Mouse (Mus musculus) left cerebral cortex, adult 2 months (tissue): ENCODE data around the gene Ramp3. TPM values are rescaled to one million over a fixed set of nuclear protein-coding genes. Genes with fewer than 3 reads are reported as not detected.

Experiments
- DNase-seq, 2 experiments: peaks; one replicate each; pipeline ENCODE4 v3.0.0; 2021 to 2022; ENCODE audit warnings: low spot score in 2 of 2, mixed read lengths in 1 of 2; ENCODE audit errors: extremely low spot score in 1 of 2
- H3K27ac ChIP-seq: fragments of 200-600 bp; 2 replicates; pipeline ENCODE4 v1.8.1; 2022
- H3K4me3 ChIP-seq: fragments of 200-600 bp; 2 replicates; pipeline ENCODE4 v1.8.1; 2022
- CTCF ChIP-seq: fragments of 200-600 bp; IDR thresholded peaks from 2 replicates; pipeline ENCODE4 v1.8.1; 2022; ENCODE audit warnings: antibody characterized with exemption, mild to moderate bottlenecking, moderate library complexity
- intact Hi-C: fragments of 180-260 bp; cut with DNase I; formaldehyde crosslinking; loops from one replicate; pipeline ENCODE4 v1.15.1; 2025
- total RNA-seq, 2 experiments: library from RNA; stranded (reverse); gene quantifications; 2 replicates each; pipeline ENCODE4 v1.2.3; 2021

The Ramp3 gene
- total RNA-seq, 2 experiments from 2014 or later, result 13.0 to 13.5 TPM

DNA sequence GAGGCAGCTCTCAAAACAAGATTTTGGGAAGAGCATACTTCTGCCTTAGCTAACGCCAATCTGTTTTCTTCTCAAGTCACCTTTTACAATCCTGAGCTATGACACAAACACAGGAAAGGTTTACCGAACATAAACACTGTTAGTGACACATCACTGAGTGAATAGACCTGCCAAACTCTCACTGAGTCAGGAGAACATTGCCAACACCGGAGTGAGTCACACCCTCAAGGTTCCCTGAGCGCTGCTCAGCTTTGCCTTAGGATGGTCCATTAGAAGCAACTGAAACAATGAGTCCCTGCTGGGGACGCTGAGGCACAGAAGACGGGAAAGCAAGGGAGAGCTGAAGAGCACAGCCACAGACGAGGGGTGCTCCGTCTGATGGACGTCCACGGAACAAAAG, 40.0 kb downstream of the Ramp3 start:
- intact Hi-C loops, result no loop called here
- Histone ChIP-seq H3K4me3 (no peak overlapping the region), H3K27ac (no peak overlapping the region)
- DNase-seq, result no peak
- no peak for TF ChIP-seq CTCF

DNA sequence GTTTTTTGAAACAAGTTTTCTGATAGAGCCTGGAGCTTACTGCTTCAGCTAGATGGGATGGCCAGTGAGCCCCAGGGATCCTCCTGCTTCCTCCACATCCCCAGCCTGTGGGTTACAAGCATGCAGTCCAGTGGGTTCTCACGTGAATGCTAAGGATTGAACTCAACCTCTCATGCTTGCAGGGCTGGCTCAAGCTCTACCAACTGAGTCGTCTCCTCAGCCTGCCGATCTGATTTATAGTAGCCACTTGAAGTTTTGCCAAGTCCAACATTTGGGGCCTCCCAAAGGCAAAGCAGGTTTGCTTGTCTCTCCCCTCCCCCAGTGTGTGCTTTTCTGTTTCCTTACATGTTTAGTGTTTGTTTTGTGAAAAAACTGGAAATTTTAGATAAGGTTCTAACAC, 43.9 kb downstream of the Ramp3 start:
- intact Hi-C loops, result no loop called here
- H3K27ac ChIP-seq, result no peak overlapping the region
- no peak for TF ChIP-seq CTCF
- H3K4me3 ChIP-seq, result no peak overlapping the region
- DNase-seq, result no peak

DNA sequence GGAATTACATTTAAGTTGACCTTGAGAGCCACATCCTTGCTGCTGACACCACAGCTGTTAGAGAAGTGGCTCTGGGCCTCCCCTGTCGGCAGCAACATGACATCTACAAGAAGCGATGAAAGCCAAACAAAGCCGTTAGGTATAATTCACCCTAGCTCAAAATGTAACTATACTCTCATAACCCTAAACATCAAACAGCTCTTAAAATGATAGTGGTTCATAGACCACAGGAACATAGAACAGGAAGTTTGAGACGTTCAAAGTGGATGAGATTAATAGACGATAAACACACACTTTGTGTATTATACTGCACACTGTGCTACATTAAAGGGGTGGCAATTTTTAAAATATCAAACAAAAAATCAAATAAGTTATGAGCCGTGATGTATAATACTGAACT, 46.5 kb downstream of the Ramp3 start:
- intact Hi-C loops, result no loop called here
- Histone ChIP-seq H3K27ac (no peak overlapping the region), H3K4me3 (no peak overlapping the region)
- DNase-seq, result no peak
- no peak for TF ChIP-seq CTCF

DNA sequence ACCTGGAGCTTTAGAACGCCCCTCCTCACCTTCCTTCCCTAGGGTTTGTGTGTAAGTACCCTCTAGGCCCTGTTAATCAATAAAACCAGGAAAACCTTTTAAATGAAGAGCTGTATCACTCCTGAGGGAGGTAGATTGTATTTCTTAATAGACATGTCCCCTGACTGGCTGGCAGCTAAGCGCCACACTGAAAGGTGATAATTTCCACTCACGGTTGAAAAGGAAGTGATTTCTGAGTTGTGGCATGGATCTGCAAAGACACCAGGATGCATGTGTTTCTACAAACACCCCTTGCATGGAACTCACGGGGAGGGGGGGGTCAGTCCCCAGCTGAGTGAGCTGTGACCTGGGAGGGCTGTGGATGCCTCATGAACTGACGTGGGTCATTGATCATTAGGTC, 47.2 kb downstream of the Ramp3 start:
- no peak overlapping the region; the same call in 1 of the 2 replicates for H3K27ac ChIP-seq
- intact Hi-C loops, result no loop called here
- no peak for DNase-seq
- no peak overlapping the region for H3K4me3 ChIP-seq
- TF ChIP-seq CTCF, result no peak

DNA sequence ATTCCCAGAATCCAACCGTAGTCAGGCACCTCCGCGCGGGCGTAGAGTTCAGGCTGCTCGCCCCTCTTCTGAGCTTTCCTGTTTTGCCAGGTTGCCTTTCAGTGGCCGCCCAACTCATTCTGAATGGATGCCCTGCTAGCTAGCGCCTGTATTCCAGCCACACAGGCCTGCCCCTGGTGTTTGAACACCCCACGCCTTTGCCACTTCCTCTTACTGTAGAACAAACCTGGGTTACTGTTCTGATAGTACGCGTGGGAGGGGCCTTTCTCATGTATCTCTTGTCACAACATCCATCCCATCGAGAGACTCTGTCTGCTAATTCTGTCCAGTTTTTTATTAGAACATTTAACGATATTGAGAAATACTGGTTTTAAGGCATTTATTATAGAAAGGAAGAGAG, 48.5 kb downstream of the Ramp3 start:
- H3K4me3 ChIP-seq, result no peak overlapping the region
- no peak for DNase-seq
- intact Hi-C loops, result no loop called here
- no peak for TF ChIP-seq CTCF
- no peak overlapping the region for H3K27ac ChIP-seq

DNA sequence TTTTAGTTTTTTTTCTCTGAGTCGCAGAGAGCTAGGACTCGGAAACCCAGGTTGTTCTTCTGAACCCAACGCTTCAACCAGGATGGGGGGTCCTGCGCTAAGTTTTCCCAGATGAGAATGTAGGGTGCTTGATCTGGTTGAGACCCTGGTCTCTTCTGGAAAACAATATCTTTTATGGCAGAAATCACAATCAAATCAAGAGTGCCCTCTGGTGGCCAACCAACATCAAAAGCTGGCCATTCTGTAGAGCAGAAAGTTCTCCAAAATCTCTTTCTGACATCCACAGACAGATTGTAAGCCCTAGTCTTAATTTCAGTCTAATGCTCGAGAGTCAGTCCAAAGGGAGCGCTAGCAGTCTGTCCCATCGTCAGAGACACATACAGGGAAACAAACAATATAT, 50.1 kb downstream of the Ramp3 start:
- DNase-seq, result no peak
- Histone ChIP-seq H3K27ac (no peak overlapping the region), H3K4me3 (no peak overlapping the region)
- intact Hi-C loops, result no loop called here
- TF ChIP-seq CTCF, result peak; percentile 10

DNA sequence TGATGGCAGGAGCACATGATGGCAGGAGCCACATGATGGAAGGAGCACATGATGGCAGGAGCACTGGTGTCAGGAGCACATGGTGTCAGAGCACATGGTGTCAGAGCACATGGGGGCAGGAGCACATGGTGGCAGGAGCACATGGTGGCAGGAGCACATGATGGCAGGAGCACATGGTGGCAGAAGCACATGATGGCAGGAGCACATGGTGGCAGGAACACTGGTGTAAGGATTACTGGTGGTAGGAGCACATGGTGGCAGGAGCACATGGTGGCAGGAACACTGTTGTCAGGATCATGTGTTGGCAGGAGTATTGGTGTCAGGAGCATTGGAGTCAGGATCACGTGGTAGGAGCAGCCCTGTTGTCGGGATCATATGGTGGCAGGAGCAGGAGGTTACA, 52.1 kb downstream of the Ramp3 start:
- no peak for DNase-seq
- H3K4me3 ChIP-seq, result no peak overlapping the region
- intact Hi-C loops, result no loop called here
- H3K27ac ChIP-seq, result no peak overlapping the region
- no peak for TF ChIP-seq CTCF

DNA sequence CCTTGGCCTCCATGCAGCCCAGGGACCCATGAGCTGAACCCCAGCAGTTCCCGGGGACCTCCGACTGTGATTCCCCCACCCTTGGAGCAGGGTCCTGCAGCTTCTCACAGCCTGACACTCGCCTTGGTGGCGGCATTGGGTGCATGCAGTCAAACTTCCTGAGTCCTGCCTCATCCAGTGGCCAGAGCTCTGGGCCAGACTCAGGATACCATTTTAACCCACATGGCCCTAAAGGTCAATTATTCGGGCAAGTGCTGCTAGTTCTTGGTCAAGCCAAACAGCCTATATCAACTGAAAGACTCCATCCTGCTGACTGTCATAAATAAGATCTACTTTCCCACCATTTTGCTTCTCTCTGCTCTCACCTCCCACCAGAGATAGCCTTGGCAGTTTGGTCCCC, 62.4 kb downstream of the Ramp3 start:
- intact Hi-C loops, result no loop called here
- H3K4me3 ChIP-seq, result no peak overlapping the region
- H3K27ac ChIP-seq, result no peak overlapping the region
- no peak for TF ChIP-seq CTCF
- DNase-seq, result no peak

DNA sequence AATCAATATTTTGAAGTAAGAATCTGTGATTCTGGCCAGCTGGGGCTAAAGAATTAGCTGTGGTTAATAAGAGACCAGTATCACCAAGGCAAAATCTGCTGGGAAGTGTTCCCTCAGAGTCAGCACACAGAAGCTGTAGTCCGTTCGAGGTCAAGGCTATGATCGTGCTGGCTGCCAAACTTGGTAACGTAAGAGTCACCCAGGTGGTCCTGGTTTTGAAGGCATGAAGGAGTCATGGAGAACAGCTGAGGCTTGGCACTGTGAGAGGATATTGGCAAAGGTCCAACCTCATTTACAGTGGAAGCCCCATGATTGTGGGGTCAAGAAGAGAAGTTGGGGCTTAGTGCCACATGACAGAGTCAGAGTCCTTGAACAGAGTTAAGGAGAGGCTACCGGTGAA, 68.6 kb downstream of the Ramp3 start:
- intact Hi-C loops, result no loop called here
- DNase-seq, result no peak
- Histone ChIP-seq H3K27ac (no peak overlapping the region), H3K4me3 (no peak overlapping the region)
- no peak for TF ChIP-seq CTCF

Other genes starting within 250 kb of the Ramp3 start
- 1,000 to 10,000 TPM; 1,634 to 1,792 TPM for gene Ppia, start 243.1 kb upstream of the Ramp3 start, total RNA-seq
- 10 to 100 TPM; 39.6 to 41.4 TPM for gene H2afv, start 214.1 kb upstream of the Ramp3 start, total RNA-seq
- gene Purb, start 182.6 kb upstream of the Ramp3 start, total RNA-seq, result 100 to 1,000 TPM; 279 to 284 TPM
- under 1 TPM; 0.40 to 0.48 TPM for gene Myo1g, start 137.6 kb upstream of the Ramp3 start, total RNA-seq
- gene Ccm2, start 111.6 kb upstream of the Ramp3 start, total RNA-seq, result 10 to 100 TPM; 51.3 to 69.5 TPM
- 10 to 100 TPM; 41.4 to 43.8 TPM for gene Nacad, start 52.5 kb upstream of the Ramp3 start, total RNA-seq
- 10 to 100 TPM; 45.9 to 50.8 TPM for gene Tbrg4, start 32.5 kb upstream of the Ramp3 start, total RNA-seq
- not detected for gene Wap, start 19.9 kb upstream of the Ramp3 start, total RNA-seq
- gene Gm11983, start 179.1 kb downstream of the Ramp3 start, total RNA-seq, result not detected